Mouse (Mus musculus) B cell, adult 67 days (primary cell): ENCODE results near the gene Atrx. TPM values are rescaled to one million over a fixed set of nuclear protein-coding genes. Genes with fewer than 3 reads are reported as not detected.

Experiments used
- total RNA-seq, 2 experiments: library from RNA; stranded (reverse); gene quantifications; 4 replicates each; pipeline ENCODE4 v1.2.4; 2023

Atrx gene
- total RNA-seq: 100 to 1,000 TPM; 237 to 260 TPM

DNA sequence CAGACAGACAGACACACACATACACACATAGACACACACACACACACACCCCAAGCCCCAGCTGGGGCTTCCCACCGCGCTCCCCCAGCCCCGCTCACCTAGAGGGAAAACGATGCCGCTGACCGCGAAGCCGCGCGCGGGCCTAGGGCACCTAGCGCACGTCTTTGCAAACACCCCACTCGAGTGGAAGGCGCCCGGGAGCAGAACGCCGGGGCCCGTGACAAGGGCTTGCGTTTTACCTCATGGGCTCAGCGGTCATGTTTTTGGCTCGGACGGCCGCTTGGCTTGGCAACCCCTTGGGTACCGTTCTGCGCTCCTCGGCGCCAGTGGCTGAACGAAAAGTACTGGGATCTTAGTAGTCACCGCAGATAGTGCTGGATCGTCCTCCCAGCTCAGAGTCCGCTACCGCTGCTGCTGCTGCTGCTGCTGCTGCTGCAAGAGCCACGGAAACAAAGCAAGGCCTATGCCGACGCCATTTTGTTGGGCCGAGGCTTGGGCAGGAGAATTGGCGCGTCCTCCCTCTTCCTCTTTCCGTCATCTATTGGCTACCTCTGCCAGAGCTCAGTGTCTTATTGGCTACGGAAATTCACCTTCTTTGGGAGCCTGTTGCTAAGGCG is at the start of gene Atrx:
Atrx (minus strand) TSS at position 543 of the 617 bp plus-strand sequence.

DNA sequence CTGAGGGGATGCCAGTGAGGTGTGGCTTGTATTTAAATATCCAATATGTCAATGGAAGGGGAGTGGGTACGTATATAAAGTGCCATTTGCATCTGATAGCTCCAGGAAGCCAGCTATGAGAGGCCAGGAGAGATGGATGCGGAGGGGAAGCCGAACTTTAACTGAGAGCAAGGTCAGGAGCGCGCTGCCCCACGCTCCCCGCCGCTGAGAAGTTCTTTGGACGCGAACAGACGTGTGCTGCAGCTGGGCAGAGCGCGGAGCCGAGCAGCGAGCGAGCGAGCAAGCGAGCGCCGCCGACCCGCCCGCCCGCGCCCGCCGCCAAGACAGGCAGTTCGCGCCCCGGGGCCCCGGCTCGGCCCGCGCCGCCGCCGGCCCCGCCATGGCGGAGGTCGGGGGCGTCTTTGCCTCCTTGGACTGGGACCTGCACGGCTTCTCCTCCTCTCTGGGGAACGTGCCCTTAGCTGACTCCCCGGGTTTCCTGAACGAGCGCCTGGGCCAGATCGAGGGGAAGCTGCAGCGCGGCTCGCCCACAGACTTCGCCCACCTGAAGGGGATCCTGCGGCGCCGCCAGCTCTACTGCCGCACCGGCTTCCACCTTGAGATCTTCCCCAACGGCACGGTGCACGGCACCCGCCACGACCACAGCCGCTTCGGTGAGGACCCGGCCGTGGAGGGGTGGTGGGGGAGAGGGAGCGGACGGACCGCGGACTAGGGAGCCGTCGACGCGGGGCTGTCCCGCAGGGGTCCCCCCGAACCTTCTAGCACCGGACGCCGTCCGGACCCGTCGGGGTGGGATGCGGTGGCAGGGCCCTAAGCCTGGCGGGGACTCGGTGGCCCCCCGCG is 164.8 kb downstream of the Atrx start, which contains the start of gene Fgf16:
Fgf16 (plus strand) TSS at position 118 of the 843 bp plus-strand sequence.

Other genes with a start within 250 kb of the Atrx start
- not detected for gene Fgf16, start 165.1 kb downstream of the Atrx start, total RNA-seq
- gene Magt1, start 82.5 kb upstream of the Atrx start, total RNA-seq: 10 to 100 TPM; 36.1 to 45.6 TPM
- 100 to 1,000 TPM; 107 to 138 TPM for gene Cox7b, start 86.3 kb upstream of the Atrx start, total RNA-seq
- gene Atp7a, start 97.9 kb upstream of the Atrx start, total RNA-seq: 10 to 100 TPM; 14.5 to 15.5 TPM
- under 1 TPM in 1 of 2 experiments, not detected in 1; 0.12 TPM for gene Tlr13, start 213.8 kb upstream of the Atrx start, total RNA-seq